Mouse (Mus musculus) limb, embryonic 12.5 days (tissue): ENCODE results near the gene Ccdc36. TPM values are rescaled to one million over a fixed set of nuclear protein-coding genes. Genes with fewer than 3 reads are reported as not detected.

Experiments
- ATAC-seq: fragments of 200-750 bp; cut with Nextera tagmentation; 2 replicates; pipeline ENCODE4 v1.8.0; 2017; ENCODE audit warnings: low read depth, moderate TSS enrichment; ENCODE audit not compliant: insufficient number of reproducible peaks, insufficient read depth, low FRiP score, low TSS enrichment
- H3K27ac ChIP-seq: fragments of 300-500 bp; sonication (generic); 2 replicates; pipeline ENCODE4 v1.5.1; 2016; ENCODE audit warnings: mild to moderate bottlenecking, moderate library complexity
- H3K27me3 ChIP-seq: fragments of 300-500 bp; sonication (generic); 2 replicates; pipeline ENCODE4 v1.6.1; 2016; ENCODE audit warnings: mild to moderate bottlenecking, moderate library complexity
- H3K36me3 ChIP-seq: fragments of 300-500 bp; sonication (generic); 2 replicates; pipeline ENCODE4 v1.6.1; 2016; ENCODE audit warnings: mild to moderate bottlenecking, moderate library complexity
- H3K4me1 ChIP-seq: fragments of 300-500 bp; sonication (generic); replicated peaks from 2 replicates; pipeline ENCODE4 v1.6.1; 2016
- H3K4me2 ChIP-seq: fragments of 300-500 bp; sonication (generic); 2 replicates; pipeline ENCODE4 v1.6.1; 2016; ENCODE audit warnings: mild to moderate bottlenecking, moderate library complexity
- H3K4me3 ChIP-seq: fragments of 300-500 bp; sonication (generic); replicated peaks from 2 replicates; pipeline ENCODE4 v1.5.1; 2016; ENCODE audit warnings: mild to moderate bottlenecking
- H3K9ac ChIP-seq: fragments of 300-500 bp; sonication (generic); replicated peaks from 2 replicates; pipeline ENCODE4 v1.6.1; 2016; ENCODE audit warnings: mild to moderate bottlenecking, moderate library complexity
- H3K9me3 ChIP-seq: fragments of 300-500 bp; sonication (generic); 2 replicates; pipeline ENCODE4 v1.6.1; 2016; ENCODE audit warnings: mild to moderate bottlenecking, moderate library complexity
- WGBS: fragments of 180-500 bp; shearing (Covaris S2); methylation state at CpG from one replicate; pipeline ENCODE4 v1.1.7; 2016; 5-methylcytosine and 5-hydroxymethylcytosine counted together
- polyA plus RNA-seq: library from polyadenylated mRNA; unstranded; fragments of >200 nt; fragmentation: Nextera tagmentation; extraction: Ambion mirVana; gene quantifications from 2 replicates; pipeline ENCODE4 v1.2.1, GENCODE M21; 2016

Gene Ccdc36
- polyA plus RNA-seq, 1 experiment from 2014 or later: 2.1 TPM

DNA sequence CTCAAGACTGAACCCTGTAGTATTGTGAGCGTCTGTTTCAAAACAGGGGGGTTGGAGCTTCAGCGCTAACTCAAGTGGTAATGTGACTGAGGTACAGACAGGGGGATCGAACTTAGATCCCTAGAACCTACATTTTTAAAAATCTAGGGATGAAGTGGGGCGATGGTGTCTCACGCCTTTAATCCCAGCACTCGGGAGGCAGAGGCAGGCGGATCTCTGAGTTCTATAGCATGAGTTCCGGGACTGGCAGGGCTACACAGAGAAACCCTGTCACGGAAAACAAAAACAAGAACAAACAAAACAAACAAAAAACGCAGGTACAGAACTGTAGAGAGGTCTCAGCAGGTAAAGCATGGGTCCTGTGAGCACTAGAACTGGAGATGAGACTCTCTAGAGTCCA lies 28.7 kb upstream of the Ccdc36 start:
- Histone ChIP-seq H3K27ac (no peak overlapping the region), H3K9ac (no peak overlapping the region), H3K27me3 (no peaks in the 10 kb centered on the region), H3K4me3 (no peak overlapping the region), H3K9me3 (no peaks in the 10 kb centered on the region), H3K4me1 (peaks cover 23% of the 10 kb centered on the region), H3K36me3 (no peaks in the 10 kb centered on the region), H3K4me2 (no peak overlapping the region)
- 85% methylated on average over 10 of the region's 10 CpGs for WGBS
- ATAC-seq: no peak

DNA sequence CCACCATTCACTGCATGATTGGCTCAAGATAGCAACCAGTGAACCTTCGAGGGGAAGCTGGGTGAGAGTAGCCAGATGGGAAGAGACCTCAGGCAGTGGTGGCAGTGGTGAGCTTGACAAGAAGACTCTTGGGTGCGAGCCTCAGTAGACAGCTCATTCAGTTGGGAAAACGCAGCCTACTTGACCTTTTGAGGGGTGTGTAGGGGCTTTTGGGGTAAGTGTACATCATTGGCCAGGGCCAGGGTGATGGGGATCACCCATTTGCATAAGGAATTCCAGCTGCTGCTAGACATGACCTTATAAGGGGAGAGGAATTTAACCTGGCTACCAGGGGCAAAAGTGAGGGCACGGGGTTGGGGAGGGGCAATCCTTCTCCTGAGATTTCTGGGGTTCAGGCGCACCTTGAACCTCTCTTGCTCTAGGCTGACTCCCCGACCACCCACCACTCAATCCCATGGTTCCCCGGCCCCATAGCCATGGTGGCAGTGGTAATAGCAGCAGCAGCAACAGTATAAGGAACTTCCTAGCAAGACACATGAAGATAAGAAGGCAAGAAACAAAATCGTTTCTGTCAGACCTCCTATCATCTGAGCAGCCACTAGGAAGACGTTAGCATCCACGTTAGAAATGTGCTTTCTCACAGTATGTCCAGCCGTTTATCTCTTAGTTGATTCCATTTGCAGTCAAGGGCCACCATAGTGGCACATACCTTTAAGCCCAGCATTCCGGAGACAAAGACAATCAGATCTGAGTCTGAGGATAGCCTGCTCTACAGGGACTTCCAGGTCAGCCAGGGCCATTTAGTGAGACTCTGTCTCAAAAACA lies 27.7 kb upstream of the Ccdc36 start:
- WGBS: 75% methylated on average over 12 of the region's 12 CpGs
- H3K9me3 ChIP-seq: no peaks in the 10 kb centered on the region
- H3K4me2 ChIP-seq: no peak overlapping the region
- H3K9ac ChIP-seq: no peak overlapping the region
- H3K4me3 ChIP-seq: no peak overlapping the region
- H3K4me1 ChIP-seq: peaks cover 25% of the 10 kb centered on the region
- ATAC-seq: no peak
- no peaks in the 10 kb centered on the region for H3K36me3 ChIP-seq
- H3K27ac ChIP-seq: no peak overlapping the region
- H3K27me3 ChIP-seq: no peaks in the 10 kb centered on the region

DNA sequence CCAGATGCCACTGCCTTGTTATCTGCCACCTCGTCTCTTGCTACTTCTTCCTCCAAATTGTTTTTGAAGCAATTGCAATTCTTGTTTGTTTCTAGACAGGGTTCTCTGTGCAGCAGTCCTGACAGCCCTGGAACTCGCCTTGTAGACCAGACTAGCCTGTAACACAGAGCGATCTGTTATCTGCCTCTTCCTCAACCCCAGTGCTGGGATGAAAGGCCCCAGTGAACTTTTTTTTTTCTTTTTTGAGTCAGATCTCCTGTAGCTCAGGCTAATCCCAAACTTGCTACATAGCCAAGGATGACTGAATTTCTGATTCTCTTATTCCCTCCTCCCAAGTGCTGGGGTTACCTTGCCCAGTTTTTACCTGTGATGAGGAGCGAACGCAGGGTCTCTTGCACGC lies 26.1 kb upstream of the Ccdc36 start:
- WGBS: 85% methylated on average over 6 of the region's 6 CpGs
- no peak for ATAC-seq
- H3K4me3 ChIP-seq: no peak overlapping the region

DNA sequence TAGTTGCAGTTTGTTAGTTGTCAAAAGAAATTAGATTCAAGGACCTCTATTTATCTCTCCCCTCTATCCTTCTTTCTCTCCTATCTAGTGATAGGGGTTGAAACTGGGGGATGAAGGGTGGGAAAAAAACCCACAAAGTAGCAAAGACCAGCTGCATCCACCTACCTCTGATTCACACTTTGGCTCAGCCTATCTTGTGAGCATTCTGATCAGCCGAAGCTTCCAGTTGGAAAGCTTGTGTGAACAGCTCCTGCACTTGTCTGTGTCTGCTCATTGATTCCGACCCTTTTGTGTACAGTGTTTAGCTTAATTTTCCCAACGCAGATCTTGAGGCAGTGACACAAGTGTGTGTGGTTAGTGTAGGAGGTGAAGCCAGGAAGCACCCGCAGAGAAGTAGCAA lies 25.2 kb upstream of the Ccdc36 start:
- ATAC-seq: no peak
- WGBS: 89% methylated on average over 4 of the region's 4 CpGs
- Histone ChIP-seq H3K27ac (peak overlapping the region; percentile 89; the same call in 1 of the 2 replicates), H3K4me2 (peak overlapping the region; percentile 74), H3K36me3 (peaks cover 11% of the 10 kb centered on the region), H3K9me3 (no peaks in the 10 kb centered on the region), H3K9ac (peak overlapping the region; percentile 63), H3K4me3 (no peak overlapping the region), H3K27me3 (no peaks in the 10 kb centered on the region), H3K4me1 (peaks cover 42% of the 10 kb centered on the region)

More for the DNA sequence above, 26.1 kb upstream of the Ccdc36 start:
- Histone ChIP-seq H3K4me1 (peaks cover 40% of the 10 kb centered on the region), H3K4me2 (no peak overlapping the region), H3K9me3 (no peaks in the 10 kb centered on the region), H3K9ac (no peak overlapping the region), H3K27me3 (no peaks in the 10 kb centered on the region), H3K27ac (no peak overlapping the region), H3K36me3 (peaks cover 1% of the 10 kb centered on the region; the same call in 1 of the 2 replicates)

DNA sequence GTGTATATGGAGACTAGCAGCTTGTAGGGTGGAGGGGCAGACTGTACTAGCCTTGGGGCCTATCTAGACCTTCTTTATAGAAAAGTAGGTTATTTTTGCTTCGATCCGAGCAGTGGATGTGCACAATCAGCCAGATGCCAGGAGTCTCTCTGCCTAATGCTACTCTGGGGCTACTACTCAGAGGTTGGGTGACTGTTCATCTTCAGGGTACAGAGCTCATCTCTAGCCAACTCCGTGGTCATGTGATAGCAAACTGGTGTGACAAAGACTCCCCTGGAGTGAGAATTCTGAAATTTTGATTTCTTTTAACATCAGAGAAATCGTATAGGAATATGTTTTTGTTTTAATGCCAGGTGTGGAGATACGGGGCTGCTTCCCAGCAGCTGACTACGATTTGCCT lies 24.6 kb upstream of the Ccdc36 start:
- Histone ChIP-seq H3K4me3 (peak overlapping the region; percentile 57), H3K4me2 (peak overlapping the region; percentile 74), H3K36me3 (peaks cover 16% of the 10 kb centered on the region), H3K27me3 (no peaks in the 10 kb centered on the region), H3K9me3 (no peaks in the 10 kb centered on the region), H3K4me1 (peaks cover 42% of the 10 kb centered on the region), H3K9ac (peak overlapping the region; percentile 63), H3K27ac (peak overlapping the region; percentile 89)
- 40% methylated on average over 6 of the region's 6 CpGs for WGBS
- ATAC-seq: no peak

DNA sequence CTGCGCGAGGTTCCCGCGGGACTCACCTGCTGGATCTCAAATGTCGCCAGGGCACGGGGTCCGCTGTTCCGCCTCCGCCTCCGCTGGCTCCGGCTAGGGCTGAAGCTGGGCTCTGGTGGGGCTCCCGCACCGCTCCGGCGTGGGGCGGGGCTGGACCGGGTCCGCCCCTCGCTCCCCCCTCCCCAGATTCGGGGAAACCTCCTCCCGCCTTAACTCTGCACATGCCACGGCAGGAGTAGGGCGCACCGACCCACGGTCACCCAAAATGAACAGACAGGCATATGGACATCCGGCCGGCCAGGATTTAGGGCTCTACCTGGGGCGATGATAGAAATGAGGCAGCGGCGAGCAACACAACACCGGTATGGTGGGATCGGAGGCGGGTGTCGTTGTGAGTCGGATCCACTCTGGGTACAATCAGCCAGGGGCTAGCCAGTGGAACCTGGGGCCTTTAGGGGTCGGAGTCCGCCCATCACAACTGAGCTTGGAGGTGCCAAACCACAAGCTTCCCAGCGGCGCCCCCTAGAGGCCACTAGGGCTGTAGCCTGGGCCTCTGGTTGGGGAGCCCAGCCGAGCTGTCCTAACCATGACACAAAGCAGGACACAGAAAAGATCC lies 24.1 kb upstream of the Ccdc36 start:
- Histone ChIP-seq H3K9ac (peak overlapping the region; percentile 63), H3K4me1 (peaks cover 42% of the 10 kb centered on the region), H3K27me3 (no peaks in the 10 kb centered on the region), H3K27ac (peak overlapping the region; percentile 89), H3K9me3 (no peaks in the 10 kb centered on the region), H3K4me2 (peak overlapping the region; percentile 74), H3K4me3 (peak overlapping the region; percentile 57), H3K36me3 (peaks cover 21% of the 10 kb centered on the region)
- ATAC-seq: peak; percentile 91
- under 1% methylated on average over 40 of the region's 40 CpGs for WGBS

DNA sequence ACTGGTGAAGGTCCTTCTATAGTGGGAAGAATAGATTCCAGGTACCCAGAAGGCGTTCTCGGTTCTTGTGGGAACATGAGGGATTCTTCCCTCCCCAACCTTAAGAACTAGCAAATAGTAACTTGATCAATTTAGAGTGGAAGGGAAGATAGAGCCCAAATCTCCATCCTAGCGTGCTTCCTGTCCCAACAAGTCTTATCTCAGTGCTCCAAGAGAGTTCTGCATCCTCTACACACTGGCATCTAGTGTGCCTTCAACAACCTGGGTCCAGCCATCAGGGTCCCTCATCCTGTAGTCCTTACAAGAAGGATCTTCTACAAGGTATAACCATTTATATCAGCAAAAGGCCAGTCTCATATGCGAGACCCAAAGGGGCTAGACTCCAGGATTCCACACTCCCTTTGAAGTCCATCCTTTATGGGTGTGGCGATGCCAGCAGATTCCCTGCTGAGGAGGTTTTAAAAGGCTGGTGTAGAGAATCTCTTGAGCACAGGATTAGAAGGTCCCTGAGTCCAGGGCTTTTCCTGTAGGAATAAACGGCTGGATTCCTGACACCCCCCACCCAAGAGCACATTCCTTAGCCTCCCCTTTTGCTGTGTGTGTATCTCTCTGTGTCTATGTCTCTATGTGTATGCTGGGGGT lies 23.4 kb upstream of the Ccdc36 start:
- peaks cover 42% of the 10 kb centered on the region for H3K4me1 ChIP-seq
- ATAC-seq: no peak

DNA sequence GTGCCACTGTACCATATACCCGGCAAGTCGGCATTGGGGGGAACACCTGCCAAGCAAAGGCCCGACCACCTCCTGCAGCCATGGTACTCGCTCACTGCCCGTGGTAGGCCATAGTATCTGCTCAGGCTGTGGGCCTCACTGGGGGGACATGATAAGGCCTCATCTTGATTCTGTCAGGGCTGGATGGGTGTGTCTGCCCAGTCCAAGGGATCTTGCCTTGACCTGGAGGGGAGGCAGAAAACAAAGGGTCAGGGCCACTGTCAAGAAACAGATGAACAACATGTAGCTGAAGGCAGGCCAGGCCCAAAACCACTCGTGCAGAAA lies 22.8 kb upstream of the Ccdc36 start:
- peaks cover 42% of the 10 kb centered on the region for H3K4me1 ChIP-seq
- H3K27me3 ChIP-seq: no peaks in the 10 kb centered on the region
- H3K27ac ChIP-seq: peak overlapping the region; percentile 80
- no peak for ATAC-seq
- WGBS: 88% methylated on average over 6 of the region's 6 CpGs
- peak overlapping the region; percentile 74 for H3K4me2 ChIP-seq
- H3K4me3 ChIP-seq: peak overlapping the region; percentile 57
- H3K36me3 ChIP-seq: peaks cover 23% of the 10 kb centered on the region
- no peak overlapping the region; the same call in 1 of the 2 replicates for H3K9ac ChIP-seq
- no peaks in the 10 kb centered on the region for H3K9me3 ChIP-seq

More for the DNA sequence above, 23.4 kb upstream of the Ccdc36 start:
- Histone ChIP-seq H3K9me3 (no peaks in the 10 kb centered on the region), H3K36me3 (peaks cover 23% of the 10 kb centered on the region), H3K27me3 (no peaks in the 10 kb centered on the region), H3K9ac (peak overlapping the region; percentile 63), H3K4me2 (peak overlapping the region; percentile 74), H3K4me3 (peak overlapping the region; percentile 57), H3K27ac (peak overlapping the region; percentile 89)
- 47% methylated on average over 6 of the region's 6 CpGs for WGBS

DNA sequence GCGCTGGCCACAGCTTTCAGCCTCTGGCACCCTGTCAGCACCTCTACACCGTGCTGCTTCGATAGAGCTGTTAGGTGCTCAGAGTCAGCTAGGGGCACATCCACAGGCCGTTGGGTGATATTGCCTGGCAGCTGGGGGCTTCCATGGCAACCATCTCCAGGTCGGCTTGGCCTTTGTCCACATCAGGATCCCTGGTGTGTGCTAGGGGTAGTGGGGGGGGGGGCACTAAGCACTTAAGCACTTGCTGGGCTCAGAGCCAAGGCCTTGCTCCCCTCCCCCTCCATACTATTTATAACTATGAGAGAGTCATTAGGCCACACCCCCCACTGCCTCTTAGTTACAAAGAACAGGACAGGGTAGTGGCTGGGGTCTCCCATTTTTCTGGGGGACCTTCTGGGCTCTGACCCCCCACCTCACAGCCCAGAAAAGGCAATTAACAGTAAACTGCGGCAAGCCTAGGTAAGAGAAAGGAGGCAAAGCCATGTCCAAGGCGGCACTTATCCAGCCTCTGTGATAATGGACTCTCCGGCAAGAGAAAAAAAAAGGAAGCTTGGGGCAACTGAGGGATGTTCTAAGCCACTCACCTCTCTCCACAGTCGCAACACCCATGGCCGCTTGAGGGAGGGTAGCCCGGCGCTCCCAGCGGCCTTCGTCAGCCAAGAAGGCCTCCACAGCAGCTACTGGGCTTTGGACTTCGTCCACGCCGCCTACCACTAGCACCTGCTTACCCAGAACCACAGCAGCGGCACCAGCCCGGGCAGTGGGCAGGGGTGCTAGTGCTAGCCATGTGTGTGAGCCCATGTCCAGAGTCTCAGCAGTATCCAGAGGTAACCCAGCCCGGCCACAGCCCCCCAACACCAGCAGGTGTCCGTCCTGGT lies 22.2 kb upstream of the Ccdc36 start:
- Histone ChIP-seq H3K4me2 (peak overlapping the region; percentile 74), H3K4me3 (peak overlapping the region; percentile 57; the same call in 1 of the 2 replicates), H3K27me3 (no peaks in the 10 kb centered on the region), H3K4me1 (peaks cover 42% of the 10 kb centered on the region), H3K9me3 (no peaks in the 10 kb centered on the region), H3K36me3 (peaks cover 23% of the 10 kb centered on the region), H3K9ac (peak overlapping the region; percentile 37), H3K27ac (peak overlapping the region; percentile 80)
- 75% methylated on average over 21 of the region's 21 CpGs for WGBS
- peak; percentile 8 for ATAC-seq

DNA sequence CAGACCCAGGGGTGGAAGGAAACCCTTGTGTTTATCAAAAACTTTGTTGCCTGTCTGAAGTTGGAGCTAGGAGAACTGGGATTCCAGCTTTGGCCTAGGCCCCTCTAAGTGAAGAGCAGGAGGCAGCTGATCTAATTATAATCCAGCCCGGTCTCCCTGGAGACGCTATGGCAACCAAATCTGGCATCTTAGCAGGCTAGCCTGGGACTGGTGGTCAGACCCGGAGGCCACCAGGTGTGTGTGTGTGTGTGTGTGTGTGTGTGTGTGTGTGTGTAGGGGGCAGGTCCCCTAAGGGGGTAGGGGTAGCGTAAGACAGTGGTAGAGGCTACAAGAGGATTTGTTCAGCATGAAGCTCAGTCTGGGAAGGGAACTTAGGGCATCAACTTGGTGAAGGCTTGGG lies 21.6 kb upstream of the Ccdc36 start:
- H3K27ac ChIP-seq: peak overlapping the region; percentile 80
- H3K9ac ChIP-seq: peak overlapping the region; percentile 37
- peak; percentile 0; the same call in 1 of the 2 replicates for ATAC-seq
- peak overlapping the region; percentile 57; the same call in 1 of the 2 replicates for H3K4me3 ChIP-seq
- H3K4me2 ChIP-seq: peak overlapping the region; percentile 74
- H3K4me1 ChIP-seq: peaks cover 45% of the 10 kb centered on the region
- 45% methylated on average over 4 of the region's 4 CpGs for WGBS
- peaks cover 23% of the 10 kb centered on the region for H3K36me3 ChIP-seq
- H3K9me3 ChIP-seq: no peaks in the 10 kb centered on the region
- no peaks in the 10 kb centered on the region for H3K27me3 ChIP-seq
